Mouse (Mus musculus) ES-Bruce4 (cell line): ENCODE data around the gene Psmd9.

Experiments
- CTCF ChIP-seq: IDR thresholded peaks from one replicate; pipeline ENCODE4 v1.8.1; 2011; ENCODE audit warnings: low read depth, low read length
- POLR2A ChIP-seq: IDR thresholded peaks from one replicate; pipeline ENCODE4 v1.8.1; 2011; ENCODE audit warnings: low read length; ENCODE audit not compliant: insufficient read depth

DNA sequence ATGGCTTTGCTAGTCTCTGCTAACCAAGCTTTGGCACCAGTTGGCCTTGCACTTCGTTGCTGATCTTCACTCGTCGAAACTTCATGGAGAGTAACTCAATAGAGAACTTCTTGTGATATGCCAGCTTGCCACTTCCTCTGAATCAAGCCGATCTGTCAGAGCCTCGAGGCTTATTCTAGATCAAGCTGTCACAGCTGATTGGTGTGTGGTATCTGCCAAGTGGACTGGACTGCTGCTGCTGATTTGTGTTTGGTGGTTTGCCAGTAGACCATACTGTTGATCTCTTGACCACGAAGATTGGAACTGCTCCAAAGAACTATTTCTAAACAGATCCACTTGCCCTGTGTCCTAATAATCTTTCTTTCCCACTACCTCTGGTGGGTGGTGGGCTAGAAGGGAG is 22.2 kb downstream of the Psmd9 start:
- no peak for TF ChIP-seq CTCF
- TF ChIP-seq POLR2A, result no peak
